Mouse (Mus musculus) embryonic facial prominence, embryonic 13.5 days (tissue): ENCODE results near the gene Slc25a42. TPM values are rescaled to one million over a fixed set of nuclear protein-coding genes. Genes with fewer than 3 reads are reported as not detected.
"Not testable (repeated sequence)": the region's sequence is repeated elsewhere in the genome, so short reads cannot be mapped to it uniquely, and the experiment has no call there.

Experiments
- ATAC-seq: fragments of 200-750 bp; cut with Nextera tagmentation; 2 replicates; pipeline ENCODE4 v1.8.0; 2017; ENCODE audit warnings: low read depth; ENCODE audit not compliant: insufficient number of reproducible peaks, insufficient read depth, low FRiP score, low TSS enrichment
- H3K27ac ChIP-seq: fragments of 300-500 bp; sonication (generic); 2 replicates; pipeline ENCODE4 v1.5.1; 2015; ENCODE audit warnings: moderate library complexity, mild to moderate bottlenecking, inconsistent platforms
- H3K27me3 ChIP-seq: fragments of 300-500 bp; sonication (generic); 2 replicates; pipeline ENCODE4 v1.6.1; 2015; ENCODE audit warnings: mild to moderate bottlenecking, inconsistent platforms
- H3K36me3 ChIP-seq: fragments of 300-500 bp; sonication (generic); 2 replicates; pipeline ENCODE4 v1.6.1; 2015; ENCODE audit warnings: mild to moderate bottlenecking, inconsistent platforms
- H3K4me1 ChIP-seq: fragments of 300-500 bp; sonication (generic); 2 replicates; pipeline ENCODE4 v1.6.1; 2015; ENCODE audit warnings: inconsistent platforms
- H3K4me2 ChIP-seq: fragments of 300-500 bp; sonication (generic); 2 replicates; pipeline ENCODE4 v1.6.1; 2015; ENCODE audit warnings: moderate library complexity, mild to moderate bottlenecking, inconsistent platforms
- H3K4me3 ChIP-seq: fragments of 300-500 bp; sonication (generic); 2 replicates; pipeline ENCODE4 v1.5.1; 2015; ENCODE audit warnings: mild to moderate bottlenecking, inconsistent platforms
- H3K9ac ChIP-seq: fragments of 300-500 bp; sonication (generic); 2 replicates; pipeline ENCODE4 v1.6.1; 2015; ENCODE audit warnings: mild to moderate bottlenecking, inconsistent platforms
- H3K9me3 ChIP-seq: fragments of 300-500 bp; sonication (generic); 2 replicates; pipeline ENCODE4 v1.6.1; 2016; ENCODE audit warnings: inconsistent platforms
- WGBS: fragments of 180-500 bp; shearing (Covaris S2); methylation state at CpG from one replicate; pipeline ENCODE4 v1.1.7; 2015; ENCODE audit warnings: mixed read lengths; 5-methylcytosine and 5-hydroxymethylcytosine counted together
- polyA plus RNA-seq: library from polyadenylated mRNA; unstranded; fragments of >200 nt; fragmentation: Nextera tagmentation; extraction: Ambion mirVana; gene quantifications from 2 replicates; pipeline ENCODE4 v1.2.1, GENCODE M21; 2015

Slc25a42 gene
- polyA plus RNA-seq, 1 experiment from 2014 or later, result 5.5 TPM

- Histone ChIP-seq H3K36me3 (peaks cover 48% of the 10 kb centered on the region), H3K27ac (no peak overlapping the region; the same call in 1 of the 2 replicates), H3K27me3 (no peaks in the 10 kb centered on the region), H3K4me1 (peaks cover 16% of the 10 kb centered on the region), H3K4me3 (peak overlapping the region; percentile 81), H3K9me3 (no peaks in the 10 kb centered on the region), H3K9ac (peak overlapping the region; percentile 92), H3K4me2 (peak overlapping the region; percentile 96)
- no peak for ATAC-seq
- 7% methylated on average over 13 of the region's 13 CpGs for WGBS
Observed at GRCm38 (mm10) chr8:70233606-70234005, 21.5 kb upstream of the Slc25a42 start.

GRCm38 (mm10) chr8:70230837-70231236 lies 18.7 kb upstream of the Slc25a42 start:
- H3K36me3 ChIP-seq, result peaks cover 26% of the 10 kb centered on the region
- no peak overlapping the region for H3K27ac ChIP-seq
- WGBS, result 89% methylated on average over 9 of the region's 9 CpGs
- H3K4me3 ChIP-seq, result no peak overlapping the region
- H3K27me3 ChIP-seq, result no peaks in the 10 kb centered on the region
- H3K9ac ChIP-seq, result no peak overlapping the region
- H3K9me3 ChIP-seq, result no peaks in the 10 kb centered on the region
- H3K4me2 ChIP-seq, result no peak overlapping the region
- H3K4me1 ChIP-seq, result peaks cover 15% of the 10 kb centered on the region
- ATAC-seq, result no peak

- H3K4me2 ChIP-seq, result no peak overlapping the region
- H3K36me3 ChIP-seq, result peaks cover 48% of the 10 kb centered on the region
- no peak overlapping the region for H3K27ac ChIP-seq
- no peaks in the 10 kb centered on the region for H3K27me3 ChIP-seq
- H3K4me3 ChIP-seq, result no peak overlapping the region
- WGBS, result 27% methylated on average over 4 of the region's 4 CpGs
- no peaks in the 10 kb centered on the region for H3K9me3 ChIP-seq
- no peaks in the 10 kb centered on the region; the same call in 1 of the 2 replicates for H3K4me1 ChIP-seq
- no peak overlapping the region for H3K9ac ChIP-seq
- no peak for ATAC-seq
Observed at GRCm38 (mm10) chr8:70227997-70228396, 15.9 kb upstream of the Slc25a42 start.

GRCm38 (mm10) chr8:70223341-70223740 lies 11.2 kb upstream of the Slc25a42 start:
- H3K9me3 ChIP-seq, result no peaks in the 10 kb centered on the region
- no peaks in the 10 kb centered on the region; the same call in 1 of the 2 replicates for H3K4me1 ChIP-seq
- no peak overlapping the region for H3K4me3 ChIP-seq
- H3K36me3 ChIP-seq, result peaks cover 34% of the 10 kb centered on the region
- 0 out of 2 replicates have a peak, but pooled peaks cover 3% of the 10 kb centered on the region for H3K27me3 ChIP-seq
- no peak for ATAC-seq
- WGBS, result 60% methylated on average over 6 of the region's 6 CpGs
- no peak overlapping the region for H3K4me2 ChIP-seq
- no peak overlapping the region for H3K9ac ChIP-seq
- H3K27ac ChIP-seq, result no peak overlapping the region

GRCm38 (mm10) chr8:70222041-70222440 lies 9.9 kb upstream of the Slc25a42 start:
- Histone ChIP-seq H3K9me3 (no peaks in the 10 kb centered on the region), H3K27me3 (0 out of 2 replicates have a peak, but pooled peaks cover 3% of the 10 kb centered on the region), H3K27ac (no peak overlapping the region), H3K4me1 (no peaks in the 10 kb centered on the region; the same call in 1 of the 2 replicates), H3K4me2 (no peak overlapping the region), H3K36me3 (peaks cover 34% of the 10 kb centered on the region), H3K4me3 (no peak overlapping the region), H3K9ac (no peak overlapping the region)
- WGBS, result 89% methylated on average over 12 of the region's 12 CpGs
- no peak for ATAC-seq

GRCm38 (mm10) chr8:70220911-70221310 lies 8.8 kb upstream of the Slc25a42 start:
- 92% methylated on average over 3 of the region's 3 CpGs for WGBS
- Histone ChIP-seq H3K27me3 (0 out of 2 replicates have a peak, but pooled peaks cover 3% of the 10 kb centered on the region), H3K4me1 (no peaks in the 10 kb centered on the region; the same call in 1 of the 2 replicates), H3K9ac (no peak overlapping the region), H3K36me3 (peaks cover 34% of the 10 kb centered on the region), H3K4me2 (no peak overlapping the region), H3K9me3 (no peaks in the 10 kb centered on the region), H3K27ac (no peak overlapping the region), H3K4me3 (no peak overlapping the region)
- no peak for ATAC-seq

GRCm38 (mm10) chr8:70220236-70220840 lies 8.2 kb upstream of the Slc25a42 start:
- 65% methylated on average over 8 of the region's 8 CpGs for WGBS
- Histone ChIP-seq H3K4me3 (no peak overlapping the region), H3K9me3 (no peaks in the 10 kb centered on the region), H3K27ac (no peak overlapping the region), H3K36me3 (peaks cover 30% of the 10 kb centered on the region), H3K4me2 (no peak overlapping the region), H3K4me1 (no peaks in the 10 kb centered on the region; the same call in 1 of the 2 replicates), H3K9ac (no peak overlapping the region), H3K27me3 (0 out of 2 replicates have a peak, but pooled peaks cover 3% of the 10 kb centered on the region)
- no peak for ATAC-seq

GRCm38 (mm10) chr8:70219107-70219684 lies 7.1 kb upstream of the Slc25a42 start:
- H3K4me3 ChIP-seq, result no peak overlapping the region
- no peak overlapping the region for H3K4me2 ChIP-seq
- peaks cover 18% of the 10 kb centered on the region for H3K36me3 ChIP-seq
- H3K27ac ChIP-seq, result no peak overlapping the region
- no peak for ATAC-seq
- WGBS, result 53% methylated on average over 5 of the region's 5 CpGs
- H3K27me3 ChIP-seq, result 0 out of 2 replicates have a peak, but pooled peaks cover 3% of the 10 kb centered on the region
- H3K9ac ChIP-seq, result no peak overlapping the region
- H3K4me1 ChIP-seq, result no peaks in the 10 kb centered on the region; the same call in 1 of the 2 replicates
- H3K9me3 ChIP-seq, result no peaks in the 10 kb centered on the region

- ATAC-seq, result no peak
- Histone ChIP-seq H3K4me3 (no peak overlapping the region), H3K4me1 (peaks cover 4% of the 10 kb centered on the region; the same call in 1 of the 2 replicates), H3K36me3 (peaks cover 7% of the 10 kb centered on the region), H3K9me3 (no peaks in the 10 kb centered on the region), H3K9ac (no peak overlapping the region), H3K27me3 (0 out of 2 replicates have a peak, but pooled peaks cover 3% of the 10 kb centered on the region), H3K27ac (no peak overlapping the region), H3K4me2 (no peak overlapping the region)
Observed at GRCm38 (mm10) chr8:70217441-70217840, 5.3 kb upstream of the Slc25a42 start.

GRCm38 (mm10) chr8:70216566-70216965 lies 4.5 kb upstream of the Slc25a42 start:
- Histone ChIP-seq H3K36me3 (no peaks in the 10 kb centered on the region), H3K4me3 (no peak overlapping the region), H3K4me2 (no peak overlapping the region), H3K27me3 (0 out of 2 replicates have a peak, but pooled peaks cover 3% of the 10 kb centered on the region), H3K9me3 (no peaks in the 10 kb centered on the region), H3K9ac (no peak overlapping the region), H3K27ac (no peak overlapping the region), H3K4me1 (peaks cover 6% of the 10 kb centered on the region)
- 60% methylated on average over 1 of the region's 1 CpGs for WGBS
- ATAC-seq, result no peak

GRCm38 (mm10) chr8:70216161-70216560 lies 4.1 kb upstream of the Slc25a42 start:
- not testable (repeated sequence) for H3K27me3 ChIP-seq, ATAC-seq, H3K36me3 ChIP-seq, H3K4me2 ChIP-seq, H3K4me1 ChIP-seq, H3K9ac ChIP-seq, H3K9me3 ChIP-seq, H3K27ac ChIP-seq, H3K4me3 ChIP-seq
- 74% methylated on average over 3 of the region's 3 CpGs for WGBS

- H3K27ac ChIP-seq, result no peak overlapping the region
- 0 out of 2 replicates have a peak, but pooled peaks cover 12% of the 10 kb centered on the region for H3K27me3 ChIP-seq
- H3K9me3 ChIP-seq, result no peaks in the 10 kb centered on the region
- H3K4me1 ChIP-seq, result peaks cover 20% of the 10 kb centered on the region
- no peak overlapping the region for H3K4me2 ChIP-seq
- no peak overlapping the region for H3K4me3 ChIP-seq
- no peaks in the 10 kb centered on the region for H3K36me3 ChIP-seq
- H3K9ac ChIP-seq, result no peak overlapping the region
- ATAC-seq, result no peak
- 72% methylated on average over 5 of the region's 5 CpGs for WGBS
Observed at GRCm38 (mm10) chr8:70215092-70215491, 3.0 kb upstream of the Slc25a42 start.
